Mouse (Mus musculus) liver, embryonic 12.5 days (tissue): ENCODE data around the gene Hunk. TPM values are rescaled to one million over a fixed set of nuclear protein-coding genes. Genes with fewer than 3 reads are reported as not detected.

ENCODE experiments used
- ATAC-seq: fragments of 200-750 bp; cut with Nextera tagmentation; 2 replicates; pipeline ENCODE4 v1.8.0; 2017; ENCODE audit warnings: moderate number of reproducible peaks, mild to moderate bottlenecking, moderate library complexity
- H3K27ac ChIP-seq: fragments of 300-500 bp; sonication (generic); 2 replicates; pipeline ENCODE4 v1.5.1; 2016; ENCODE audit warnings: mild to moderate bottlenecking
- H3K27me3 ChIP-seq: fragments of 300-500 bp; sonication (generic); replicated peaks from 2 replicates; pipeline ENCODE4 v1.6.1; 2016; ENCODE audit warnings: mild to moderate bottlenecking, moderate library complexity
- H3K36me3 ChIP-seq: fragments of 300-500 bp; sonication (generic); 2 replicates; pipeline ENCODE4 v1.6.1; 2016; ENCODE audit warnings: mild to moderate bottlenecking, moderate library complexity
- H3K4me1 ChIP-seq: fragments of 300-500 bp; sonication (generic); 2 replicates; pipeline ENCODE4 v1.6.1; 2016
- H3K4me2 ChIP-seq: fragments of 300-500 bp; sonication (generic); 2 replicates; pipeline ENCODE4 v1.6.1; 2016; ENCODE audit warnings: mild to moderate bottlenecking, moderate library complexity
- H3K4me3 ChIP-seq: fragments of 300-500 bp; sonication (generic); 2 replicates; pipeline ENCODE4 v1.5.1; 2016; ENCODE audit warnings: mild to moderate bottlenecking, moderate library complexity
- H3K9ac ChIP-seq: fragments of 300-500 bp; sonication (generic); 2 replicates; pipeline ENCODE4 v1.6.1; 2016; ENCODE audit warnings: mild to moderate bottlenecking, moderate library complexity
- H3K9me3 ChIP-seq: fragments of 300-500 bp; sonication (generic); replicated peaks from 2 replicates; pipeline ENCODE4 v1.6.1; 2016; ENCODE audit warnings: mild to moderate bottlenecking, moderate library complexity
- WGBS: fragments of 180-500 bp; shearing (Covaris S2); methylation state at CpG from one replicate; pipeline ENCODE4 v1.1.7; 2016; ENCODE audit not compliant: insufficient replicate concordance; 5-methylcytosine and 5-hydroxymethylcytosine counted together
- polyA plus RNA-seq: library from polyadenylated mRNA; unstranded; fragments of >200 nt; fragmentation: Nextera tagmentation; extraction: Ambion mirVana; gene quantifications from 2 replicates; pipeline ENCODE4 v1.2.1, GENCODE M21; 2016

The Hunk gene
- polyA plus RNA-seq, 1 experiment from 2014 or later, result 2.6 TPM

- Histone ChIP-seq H3K9ac (no peak overlapping the region), H3K9me3 (0 out of 2 replicates have a peak, but pooled peaks cover 3% of the 10 kb centered on the region), H3K4me3 (no peak overlapping the region), H3K4me1 (peaks cover 15% of the 10 kb centered on the region; the same call in 1 of the 2 replicates), H3K36me3 (peaks cover 13% of the 10 kb centered on the region), H3K27me3 (peaks cover 10% of the 10 kb centered on the region; the same call in 1 of the 2 replicates), H3K27ac (no peak overlapping the region), H3K4me2 (no peak overlapping the region)
- WGBS, result 34% methylated on average over 11 of the region's 11 CpGs
- ATAC-seq, result no peak
Measured at GRCm38 (mm10) chr16:90395996-90396556, 10.3 kb downstream of the Hunk start.

- no peak for ATAC-seq
- Histone ChIP-seq H3K27ac (no peak overlapping the region), H3K4me3 (no peak overlapping the region), H3K27me3 (peaks cover 10% of the 10 kb centered on the region; the same call in 1 of the 2 replicates), H3K36me3 (peaks cover 6% of the 10 kb centered on the region; the same call in 1 of the 2 replicates), H3K9me3 (no peaks in the 10 kb centered on the region), H3K4me2 (no peak overlapping the region), H3K4me1 (peaks cover 22% of the 10 kb centered on the region; the same call in 1 of the 2 replicates), H3K9ac (no peak overlapping the region)
- WGBS, result 15% methylated on average over 2 of the region's 2 CpGs
Measured at GRCm38 (mm10) chr16:90396882-90397281, 11.1 kb downstream of the Hunk start.

- WGBS, result 23% methylated on average over 8 of the region's 9 CpGs
- Histone ChIP-seq H3K4me1 (peaks cover 28% of the 10 kb centered on the region; the same call in 1 of the 2 replicates), H3K4me2 (no peak overlapping the region), H3K4me3 (no peak overlapping the region), H3K27me3 (peaks cover 14% of the 10 kb centered on the region; the same call in 1 of the 2 replicates), H3K9me3 (no peaks in the 10 kb centered on the region), H3K27ac (no peak overlapping the region), H3K36me3 (no peaks in the 10 kb centered on the region), H3K9ac (no peak overlapping the region)
- no peak for ATAC-seq
Measured at GRCm38 (mm10) chr16:90400314-90400713, 14.5 kb downstream of the Hunk start.

- Histone ChIP-seq H3K4me2 (no peak overlapping the region), H3K27ac (no peak overlapping the region), H3K4me1 (peaks cover 25% of the 10 kb centered on the region; the same call in 1 of the 2 replicates), H3K9ac (no peak overlapping the region), H3K27me3 (peaks cover 10% of the 10 kb centered on the region; the same call in 1 of the 2 replicates), H3K9me3 (no peaks in the 10 kb centered on the region), H3K4me3 (no peak overlapping the region), H3K36me3 (no peaks in the 10 kb centered on the region)
- ATAC-seq, result no peak
- 28% methylated on average over 12 of the region's 12 CpGs for WGBS
Measured at GRCm38 (mm10) chr16:90400906-90401666, 15.3 kb downstream of the Hunk start.

GRCm38 (mm10) chr16:90402292-90402691 lies 16.5 kb downstream of the Hunk start:
- peaks cover 22% of the 10 kb centered on the region; the same call in 1 of the 2 replicates for H3K4me1 ChIP-seq
- H3K36me3 ChIP-seq, result no peaks in the 10 kb centered on the region
- no peak overlapping the region for H3K4me3 ChIP-seq
- no peak overlapping the region for H3K9ac ChIP-seq
- H3K4me2 ChIP-seq, result no peak overlapping the region
- ATAC-seq, result no peak
- WGBS, result 61% methylated on average over 7 of the region's 7 CpGs
- H3K27me3 ChIP-seq, result peaks cover 4% of the 10 kb centered on the region; the same call in 1 of the 2 replicates
- no peaks in the 10 kb centered on the region for H3K9me3 ChIP-seq
- H3K27ac ChIP-seq, result no peak overlapping the region

DNA sequence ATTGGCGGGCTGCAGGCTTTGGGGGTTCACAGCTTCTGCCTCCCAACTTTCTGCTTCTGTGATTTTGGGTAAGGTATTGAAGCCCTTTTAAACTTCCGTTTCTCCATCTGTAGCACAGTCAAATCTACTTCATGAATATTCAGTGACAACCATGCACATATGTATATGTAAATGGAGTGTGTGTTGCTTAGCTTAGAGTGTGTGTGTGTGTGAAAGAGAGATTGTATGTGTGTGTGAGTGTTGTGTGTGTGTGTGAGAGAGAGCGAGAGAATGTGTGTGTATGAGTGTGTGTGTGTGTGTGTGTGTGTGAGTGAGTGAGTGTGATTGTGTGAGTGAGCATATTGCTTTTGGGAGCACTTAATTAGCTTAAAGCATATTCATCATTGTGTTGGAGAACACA lies 19.4 kb downstream of the Hunk start:
- 76% methylated on average over 3 of the region's 3 CpGs for WGBS
- Histone ChIP-seq H3K36me3 (no peaks in the 10 kb centered on the region), H3K27ac (no peak overlapping the region), H3K4me3 (no peak overlapping the region), H3K9ac (no peak overlapping the region), H3K9me3 (no peaks in the 10 kb centered on the region), H3K4me1 (peaks cover 21% of the 10 kb centered on the region; the same call in 1 of the 2 replicates), H3K4me2 (no peak overlapping the region), H3K27me3 (peaks cover 4% of the 10 kb centered on the region; the same call in 1 of the 2 replicates)
- ATAC-seq, result no peak

- H3K9me3 ChIP-seq, result no peaks in the 10 kb centered on the region
- 41% methylated on average over 6 of the region's 6 CpGs for WGBS
- no peak overlapping the region for H3K27ac ChIP-seq
- no peak overlapping the region for H3K9ac ChIP-seq
- H3K4me2 ChIP-seq, result no peak overlapping the region
- H3K4me1 ChIP-seq, result peaks cover 20% of the 10 kb centered on the region
- peaks cover 4% of the 10 kb centered on the region; the same call in 1 of the 2 replicates for H3K27me3 ChIP-seq
- H3K36me3 ChIP-seq, result no peaks in the 10 kb centered on the region
- no peak for ATAC-seq
- no peak overlapping the region for H3K4me3 ChIP-seq
Measured at GRCm38 (mm10) chr16:90405599-90405998, 19.8 kb downstream of the Hunk start.

DNA sequence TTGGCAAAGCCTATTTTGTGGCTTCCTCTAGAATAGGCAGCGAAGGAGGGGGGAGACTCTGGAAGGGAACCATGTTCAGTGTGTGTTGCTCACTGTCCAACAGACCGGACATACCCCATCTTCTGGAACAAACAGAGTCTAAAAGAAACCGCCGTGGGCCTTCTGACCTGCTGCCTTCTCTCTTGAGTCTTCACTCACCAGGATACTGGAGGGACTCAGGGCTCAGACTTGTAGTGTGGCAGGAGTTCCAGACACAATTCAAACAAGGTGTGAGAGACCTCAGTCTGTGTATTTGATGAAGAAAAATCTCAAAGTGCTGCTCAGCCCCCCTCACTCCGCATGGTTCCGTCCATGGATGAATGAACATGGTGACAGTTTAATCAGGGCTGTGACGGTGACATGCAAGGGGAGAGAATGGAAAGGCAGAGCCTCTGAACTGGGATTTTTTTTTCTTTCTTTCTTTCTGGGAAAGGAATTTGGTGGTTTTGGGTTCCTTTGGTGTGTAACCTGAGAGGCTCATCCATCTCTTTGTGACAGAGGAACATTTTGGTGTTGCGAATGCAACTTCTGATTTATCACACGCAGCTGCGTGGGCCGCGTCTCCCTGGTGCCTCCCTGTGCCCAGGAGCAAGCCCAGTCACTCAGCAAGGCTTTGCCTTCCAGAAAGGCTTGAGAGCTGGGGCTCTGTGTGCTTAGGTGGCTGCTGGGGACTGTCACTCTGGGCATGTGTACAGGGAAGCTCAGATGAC lies 21.9 kb downstream of the Hunk start:
- Histone ChIP-seq H3K27ac (no peak overlapping the region), H3K4me1 (peaks cover 4% of the 10 kb centered on the region; the same call in 1 of the 2 replicates), H3K36me3 (no peaks in the 10 kb centered on the region), H3K9ac (no peak overlapping the region), H3K27me3 (no peaks in the 10 kb centered on the region), H3K9me3 (no peaks in the 10 kb centered on the region), H3K4me2 (no peak overlapping the region), H3K4me3 (no peak overlapping the region)
- no peak for ATAC-seq
- WGBS, result 65% methylated on average over 12 of the region's 12 CpGs

- H3K27me3 ChIP-seq, result no peaks in the 10 kb centered on the region
- peak overlapping the region; percentile 68 for H3K27ac ChIP-seq
- H3K36me3 ChIP-seq, result no peaks in the 10 kb centered on the region
- H3K4me1 ChIP-seq, result peaks cover 4% of the 10 kb centered on the region; the same call in 1 of the 2 replicates
- no peak overlapping the region for H3K9ac ChIP-seq
- no peak overlapping the region for H3K4me3 ChIP-seq
- H3K9me3 ChIP-seq, result no peaks in the 10 kb centered on the region
- ATAC-seq, result peak; percentile 80
- H3K4me2 ChIP-seq, result no peak overlapping the region
- WGBS, result 58% methylated on average over 8 of the region's 8 CpGs
Measured at GRCm38 (mm10) chr16:90412096-90413082, 26.6 kb downstream of the Hunk start.

DNA sequence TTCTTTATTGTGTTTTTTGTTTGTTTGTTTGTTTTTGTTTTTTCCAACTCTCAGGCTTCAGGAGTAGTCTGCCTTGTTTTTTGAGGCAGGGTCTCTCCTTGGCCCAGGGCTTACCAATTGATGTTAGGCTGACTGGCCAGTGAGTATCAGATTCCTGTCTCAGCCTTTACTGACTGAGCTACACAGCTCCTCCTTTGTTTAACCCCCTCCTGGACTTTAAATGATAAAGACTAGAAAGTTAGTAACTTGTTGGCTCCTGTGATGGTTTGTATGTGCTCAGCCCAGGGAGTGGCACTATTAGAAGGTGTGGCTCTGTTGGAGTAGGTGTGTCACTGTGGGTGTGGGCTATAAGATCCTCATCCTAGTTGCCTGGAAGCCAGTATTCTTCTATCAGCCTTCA lies 30.8 kb downstream of the Hunk start:
- Histone ChIP-seq H3K4me1 (peaks cover 10% of the 10 kb centered on the region; the same call in 1 of the 2 replicates), H3K27ac (no peak overlapping the region), H3K9ac (no peak overlapping the region), H3K36me3 (no peaks in the 10 kb centered on the region), H3K9me3 (no peaks in the 10 kb centered on the region), H3K4me3 (no peak overlapping the region), H3K27me3 (no peaks in the 10 kb centered on the region), H3K4me2 (no peak overlapping the region)
- no peak for ATAC-seq

- Histone ChIP-seq H3K27me3 (no peaks in the 10 kb centered on the region), H3K27ac (no peak overlapping the region), H3K9ac (no peak overlapping the region), H3K4me3 (no peak overlapping the region), H3K9me3 (no peaks in the 10 kb centered on the region), H3K36me3 (no peaks in the 10 kb centered on the region), H3K4me2 (no peak overlapping the region), H3K4me1 (peaks cover 10% of the 10 kb centered on the region; the same call in 1 of the 2 replicates)
- 31% methylated on average over 12 of the region's 12 CpGs for whole genome bisulfite sequencing
- no peak for ATAC-seq
Measured at GRCm38 (mm10) chr16:90418661-90419060, 32.8 kb downstream of the Hunk start.
